In genomic region chr9:86592676-86593668, GRCm38 (mm10) we compare ENCODE assay signal across 8 mouse cellular contexts. TPM values are rescaled to one million over a fixed set of nuclear protein-coding genes. Genes with fewer than 3 reads are reported as not detected.
DNase-seq lines count a peak whose midpoint lies in the region; ATAC-seq lines count a peak whose summit lies in the region.

No protein-coding gene starts in this region.

- no peaks in the 10 kb centered on the region for H3K9me3 ChIP-seq in embryonic facial prominence, embryonic 11.5 days (replicated peaks; ENCODE audit: control insufficient read depth, low read length)
- H3K9me3 ChIP-seq in embryonic facial prominence, embryonic 10.5 days: no peaks in the 10 kb centered on the region
- H3K9me3 ChIP-seq in midbrain, embryonic 11.5 days (ENCODE audit: control insufficient read depth, low read length): no peaks in the 10 kb centered on the region
- H3K9me3 ChIP-seq in midbrain, embryonic 10.5 days (replicated peaks): 0 out of 2 replicates have a peak, but pooled peaks cover 2% of the 10 kb centered on the region
- H3K9me3 ChIP-seq in midbrain, embryonic 12.5 days: no peaks in the 10 kb centered on the region

- H3K4me1 ChIP-seq in embryonic facial prominence, embryonic 11.5 days (ENCODE audit: control insufficient read depth, insufficient read depth, low read length): no peaks in the 10 kb centered on the region
- H3K4me1 ChIP-seq in embryonic facial prominence, embryonic 10.5 days: no peaks in the 10 kb centered on the region
- no peaks in the 10 kb centered on the region for H3K4me1 ChIP-seq in midbrain, embryonic 11.5 days (ENCODE audit: control insufficient read depth, insufficient read depth, low read length)
- no peaks in the 10 kb centered on the region for H3K4me1 ChIP-seq in midbrain, embryonic 10.5 days
- H3K4me1 ChIP-seq in midbrain, embryonic 12.5 days: no peaks in the 10 kb centered on the region

- H3K9ac ChIP-seq in embryonic facial prominence, embryonic 11.5 days (replicated peaks; ENCODE audit: low read length): no peak overlapping the region
- no peak overlapping the region for H3K9ac ChIP-seq in midbrain, embryonic 11.5 days (ENCODE audit: low read length)
- no peak overlapping the region for H3K9ac ChIP-seq in midbrain, embryonic 12.5 days (replicated peaks)

- no peak for ATAC-seq in embryonic facial prominence, embryonic 11.5 days (replicated peaks; ENCODE audit: insufficient number of reproducible peaks, low FRiP score, low TSS enrichment, low read depth)
- peak; percentile 54; the same call in 1 of the 2 replicates for ATAC-seq in midbrain, embryonic 11.5 days (ENCODE audit: low FRiP score)
- ATAC-seq in midbrain, embryonic 12.5 days (ENCODE audit: low FRiP score, low read depth): peak; percentile 38

- WGBS in embryonic facial prominence, embryonic 11.5 days: 77% methylated on average over 19 of the region's 19 CpGs
- WGBS in embryonic facial prominence, embryonic 10.5 days: 80% methylated on average over 19 of the region's 19 CpGs
- WGBS in midbrain, embryonic 11.5 days: 75% methylated on average over 19 of the region's 19 CpGs
- WGBS in midbrain, embryonic 10.5 days: 81% methylated on average over 19 of the region's 19 CpGs
- WGBS in midbrain, embryonic 12.5 days: 70% methylated on average over 19 of the region's 19 CpGs

- no peak overlapping the region for H3K4me3 ChIP-seq in embryonic facial prominence, embryonic 11.5 days (ENCODE audit: low read depth, low read length)
- no peak overlapping the region for H3K4me3 ChIP-seq in embryonic facial prominence, embryonic 10.5 days
- no peak overlapping the region for H3K4me3 ChIP-seq in midbrain, embryonic 11.5 days (ENCODE audit: low read depth, low read length)
- H3K4me3 ChIP-seq in midbrain, embryonic 10.5 days: no peak overlapping the region
- H3K4me3 ChIP-seq in midbrain, embryonic 12.5 days: no peak overlapping the region

- H3K4me2 ChIP-seq in embryonic facial prominence, embryonic 11.5 days (ENCODE audit: low read depth, low read length): no peak overlapping the region
- H3K4me2 ChIP-seq in midbrain, embryonic 11.5 days: no peak overlapping the region
- no peak overlapping the region for H3K4me2 ChIP-seq in midbrain, embryonic 12.5 days (replicated peaks)

- H3K27ac ChIP-seq in embryonic facial prominence, embryonic 11.5 days (replicated peaks; ENCODE audit: low read depth, low read length): no peak overlapping the region
- H3K27ac ChIP-seq in embryonic facial prominence, embryonic 10.5 days (replicated peaks): no peak overlapping the region
- no peak overlapping the region for H3K27ac ChIP-seq in midbrain, embryonic 11.5 days (ENCODE audit: low read depth, low read length)
- H3K27ac ChIP-seq in midbrain, embryonic 10.5 days (replicated peaks): no peak overlapping the region
- no peak overlapping the region for H3K27ac ChIP-seq in midbrain, embryonic 12.5 days (replicated peaks)

- DNase-seq in embryonic facial prominence, embryonic 11.5 days (ENCODE audit: low spot score): peak; percentile 63
- DNase-seq in embryonic facial prominence, embryonic 10.5 days (ENCODE audit: low spot score): no peak
- no peak for DNase-seq in midbrain, embryonic 11.5 days (ENCODE audit: low spot score, missing footprints)
- DNase-seq in midbrain, embryonic 10.5 days (ENCODE audit: low spot score): no peak
- peak; percentile 48 to 62 for DNase-seq in frontal cortex, postnatal 10 days (ENCODE audit: low spot score in 2 of 2)
- DNase-seq in spleen, adult 18-20 months: no peak
- no peak for DNase-seq in thymus, postnatal 4 days

- no peaks in the 10 kb centered on the region for H3K36me3 ChIP-seq in embryonic facial prominence, embryonic 11.5 days (replicated peaks; ENCODE audit: control insufficient read depth, insufficient read depth, low read depth, low read length)
- peaks cover 4% of the 10 kb centered on the region; the same call in 1 of the 2 replicates for H3K36me3 ChIP-seq in embryonic facial prominence, embryonic 10.5 days (replicated peaks)
- H3K36me3 ChIP-seq in midbrain, embryonic 11.5 days (ENCODE audit: control insufficient read depth, insufficient read depth, low read length): no peaks in the 10 kb centered on the region
- H3K36me3 ChIP-seq in midbrain, embryonic 10.5 days: no peaks in the 10 kb centered on the region
- no peaks in the 10 kb centered on the region for H3K36me3 ChIP-seq in midbrain, embryonic 12.5 days

- no peaks in the 10 kb centered on the region for H3K27me3 ChIP-seq in embryonic facial prominence, embryonic 11.5 days (ENCODE audit: control insufficient read depth, insufficient read depth, low read length)
- H3K27me3 ChIP-seq in embryonic facial prominence, embryonic 10.5 days (replicated peaks; ENCODE audit: low read depth, poor library complexity, severe bottlenecking): no peaks in the 10 kb centered on the region
- H3K27me3 ChIP-seq in midbrain, embryonic 11.5 days (ENCODE audit: control insufficient read depth, insufficient read depth, low read length): no peaks in the 10 kb centered on the region
- H3K27me3 ChIP-seq in midbrain, embryonic 10.5 days (ENCODE audit: low read depth, poor library complexity, severe bottlenecking): no peaks in the 10 kb centered on the region
- H3K27me3 ChIP-seq in midbrain, embryonic 12.5 days: no peaks in the 10 kb centered on the region

RNA-seq across cellular contexts. Expression of gene Rwdd2a, which starts 21.2 kb away (rescaled TPM):
- polyA plus RNA-seq in embryonic facial prominence, embryonic 11.5 days (2014; fragmentation: Nextera tagmentation; extraction: Ambion mirVana): 2.3 and 2.6 TPM in 2 replicates
- 2.6 and 2.9 TPM in 2 replicates for polyA plus RNA-seq in embryonic facial prominence, embryonic 10.5 days (2016; fragmentation: Nextera tagmentation; extraction: Ambion mirVana)
- 5.1 and 5.2 TPM in 2 replicates for polyA plus RNA-seq in midbrain, embryonic 11.5 days (2014; fragmentation: Nextera tagmentation; extraction: Ambion mirVana)
- polyA plus RNA-seq in midbrain, embryonic 10.5 days (2016; fragmentation: Nextera tagmentation; extraction: Ambion mirVana): 3.4 and 4.4 TPM in 2 replicates
- 4.0 and 4.3 TPM in 2 replicates for polyA plus RNA-seq in midbrain, embryonic 12.5 days (2016; fragmentation: Nextera tagmentation; extraction: Ambion mirVana)

RNA-seq across cellular contexts. Expression of gene Pgm3, which starts 21.3 kb away (rescaled TPM):
- 33.0 and 35.0 TPM in 2 replicates for polyA plus RNA-seq in embryonic facial prominence, embryonic 11.5 days (2014; fragmentation: Nextera tagmentation; extraction: Ambion mirVana)
- 34.0 and 34.2 TPM in 2 replicates for polyA plus RNA-seq in embryonic facial prominence, embryonic 10.5 days (2016; fragmentation: Nextera tagmentation; extraction: Ambion mirVana)
- polyA plus RNA-seq in midbrain, embryonic 11.5 days (2014; fragmentation: Nextera tagmentation; extraction: Ambion mirVana): 34.8 and 38.1 TPM in 2 replicates
- polyA plus RNA-seq in midbrain, embryonic 10.5 days (2016; fragmentation: Nextera tagmentation; extraction: Ambion mirVana): 35.6 and 40.1 TPM in 2 replicates
- polyA plus RNA-seq in midbrain, embryonic 12.5 days (2016; fragmentation: Nextera tagmentation; extraction: Ambion mirVana): 38.8 and 40.3 TPM in 2 replicates

Comparison
In these comparisons a context has a peak if more than half of its experiments do, and no peak if none do; other contexts are left out.
1. DNase-seq: peak in embryonic facial prominence, embryonic 11.5 days (single experiment) and frontal cortex, postnatal 10 days (2 of 2); none in embryonic facial prominence, embryonic 10.5 days (single experiment), midbrain, embryonic 11.5 days (single experiment), midbrain, embryonic 10.5 days (single experiment), spleen, adult 18-20 months (0 of 2) and thymus, postnatal 4 days (single experiment).